Mouse (Mus musculus): ENCODE data around the gene Garnl3. TPM values are rescaled to one million over a fixed set of nuclear protein-coding genes. Genes with fewer than 3 reads are reported as not detected.

The Garnl3 gene
- polyA plus RNA-seq, 1 experiment from 2014 or later: 13.6 TPM

GRCm38 (mm10) chr2:32938741-32939140 lies 192.7 kb downstream of the Garnl3 start:
- Histone ChIP-seq H3K9me3 (ENCODE audit: control insufficient read depth, low read length) (no peaks in the 10 kb centered on the region), H3K27me3 (ENCODE audit: control insufficient read depth, insufficient read depth, low read length) (no peaks in the 10 kb centered on the region), H3K4me1 (ENCODE audit: control insufficient read depth, insufficient read depth, low read length) (no peaks in the 10 kb centered on the region), H3K27ac (ENCODE audit: low read depth, low read length) (no peak overlapping the region), H3K36me3 (ENCODE audit: control insufficient read depth, insufficient read depth, low read length) (no peaks in the 10 kb centered on the region), H3K4me2 (no peak overlapping the region), H3K9ac (ENCODE audit: low read length) (no peak overlapping the region), H3K4me3 (ENCODE audit: low read depth, low read length) (no peak overlapping the region)
- DNase-seq (ENCODE audit: low spot score, missing footprints) (no peak), ATAC-seq (ENCODE audit: low FRiP score) (no peak)
- WGBS: 95% methylated on average over 5 of the region's 5 CpGs

Other genes with a start within 250 kb of the Garnl3 start
- gene Rpl12, start 170.1 kb downstream of the Garnl3 start, polyA plus RNA-seq (2014; fragmentation: Nextera tagmentation; extraction: Ambion mirVana): 129 and 155 TPM in 2 replicates
- gene Lrsam1, start 170.0 kb downstream of the Garnl3 start, polyA plus RNA-seq (2014; fragmentation: Nextera tagmentation; extraction: Ambion mirVana): 9.2 and 9.3 TPM in 2 replicates
- 8.4 and 9.5 TPM in 2 replicates for gene Slc2a8, start 149.6 kb downstream of the Garnl3 start, polyA plus RNA-seq (2014; fragmentation: Nextera tagmentation; extraction: Ambion mirVana)
- 17.0 and 18.8 TPM in 2 replicates for gene Angptl2, start 84.4 kb upstream of the Garnl3 start, polyA plus RNA-seq (2014; fragmentation: Nextera tagmentation; extraction: Ambion mirVana)
- 13.5 and 13.8 TPM in 2 replicates for gene Ralgps1, start 239.8 kb upstream of the Garnl3 start, polyA plus RNA-seq (2014; fragmentation: Nextera tagmentation; extraction: Ambion mirVana)